Mouse (Mus musculus) cerebellum, adult 11-12 months (tissue): ENCODE data around the gene Rcc1l.

Source experiments
- DNase-seq: peaks from one replicate; pipeline ENCODE4 v3.0.0; 2022

Rcc1l gene

GRCm38 (mm10) chr5:134176169-134176881 is at the start of gene Rcc1l:
TSS of gene Rcc1l (minus strand) at chr5:134176774.
- peak; percentile 85 for DNase-seq

GRCm38 (mm10) chr5:134225110-134225901 is 48.7 kb upstream of the Rcc1l start:
- DNase-seq: no peak

- DNase-seq: no peak
Observed at GRCm38 (mm10) chr5:134221708-134222150, 45.2 kb upstream of the Rcc1l start.

- no peak for DNase-seq
Observed at GRCm38 (mm10) chr5:134221278-134221677, 44.7 kb upstream of the Rcc1l start.

GRCm38 (mm10) chr5:134217900-134218299 is 41.3 kb upstream of the Rcc1l start:
- DNase-seq: no peak

GRCm38 (mm10) chr5:134214021-134214806 is 37.6 kb upstream of the Rcc1l start:
- DNase-seq: no peak

GRCm38 (mm10) chr5:134209931-134210554 is 33.5 kb upstream of the Rcc1l start:
- DNase-seq: no peak

- DNase-seq: no peak
Observed at GRCm38 (mm10) chr5:134206721-134207120, 30.1 kb upstream of the Rcc1l start.

- no peak for DNase-seq
Observed at GRCm38 (mm10) chr5:134193664-134194063, 17.1 kb upstream of the Rcc1l start.

- DNase-seq: no peak
Observed at GRCm38 (mm10) chr5:134188571-134188970, 12.0 kb upstream of the Rcc1l start.

GRCm38 (mm10) chr5:134186961-134187731 is 10.6 kb upstream of the Rcc1l start:
- no peak for DNase-seq

GRCm38 (mm10) chr5:134186059-134186458 is 9.5 kb upstream of the Rcc1l start:
- no peak for DNase-seq

GRCm38 (mm10) chr5:134183880-134184808 is 7.6 kb upstream of the Rcc1l start, which contains the start of gene Gtf2ird2:
TSS of gene Gtf2ird2 (plus strand) at chr5:134184019.
- peak; percentile 99 for DNase-seq

- no peak for DNase-seq
Observed at GRCm38 (mm10) chr5:134183162-134183561, 6.6 kb upstream of the Rcc1l start.

- DNase-seq: peak; percentile 42
Observed at GRCm38 (mm10) chr5:134182735-134183134, 6.2 kb upstream of the Rcc1l start.

GRCm38 (mm10) chr5:134182172-134182571 is 5.6 kb upstream of the Rcc1l start:
- no peak for DNase-seq

- DNase-seq: peak; percentile 60
Observed at GRCm38 (mm10) chr5:134179871-134180270, 3.3 kb upstream of the Rcc1l start.

GRCm38 (mm10) chr5:134178536-134178935 is 2.0 kb upstream of the Rcc1l start:
- DNase-seq: no peak

- peak; percentile 35 for DNase-seq
Observed at GRCm38 (mm10) chr5:134175696-134176095, 878 bp downstream of the Rcc1l start.

GRCm38 (mm10) chr5:134173206-134173605 is 3.4 kb downstream of the Rcc1l start:
- no peak for DNase-seq

- no peak for DNase-seq
Observed at GRCm38 (mm10) chr5:134170167-134170566, 6.4 kb downstream of the Rcc1l start.
